Mouse (Mus musculus) G1E (cell line): ENCODE data around the gene Tmem156.

Experiments
- CTCF ChIP-seq: IDR thresholded peaks from 2 replicates; pipeline ENCODE4 v1.5.1; 2012; ENCODE audit warnings: low read depth, low read length, inconsistent platforms, mixed read lengths
- GATA1 ChIP-seq: IDR thresholded peaks from 2 replicates; pipeline ENCODE4 v1.6.1; 2012; ENCODE audit warnings: borderline replicate concordance, low read length, inconsistent platforms, mixed read lengths
- GATA2 ChIP-seq: IDR thresholded peaks from 2 replicates; pipeline ENCODE4 v1.6.1; 2012; ENCODE audit warnings: low read depth, low read length, inconsistent platforms, borderline replicate concordance
- TAL1 ChIP-seq: conservative IDR thresholded peaks from 2 replicates; pipeline ENCODE4 v1.6.1; 2012; ENCODE audit warnings: low read depth, low read length, inconsistent platforms, mixed read lengths

DNA sequence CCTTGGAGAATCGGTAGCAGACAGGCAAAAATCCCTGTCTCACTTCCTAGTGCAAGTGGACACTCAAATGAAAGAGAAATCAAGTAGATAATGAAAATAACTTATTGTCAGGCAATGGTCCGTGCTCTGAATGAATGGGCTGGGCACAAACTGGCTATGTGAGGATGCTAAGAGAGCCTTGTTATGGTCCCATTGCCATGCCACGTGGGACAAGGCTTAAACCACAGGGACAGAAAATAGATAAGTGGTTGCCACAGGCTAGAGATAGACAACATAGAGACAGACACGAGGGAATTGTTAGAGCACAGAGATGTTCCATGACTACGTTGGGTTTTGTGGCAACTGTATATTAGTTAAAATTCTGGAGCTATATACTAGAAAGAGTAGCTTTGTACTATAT is 9.3 kb upstream of the Tmem156 start:
- TF ChIP-seq GATA1 (no peak), TAL1 (no peak), CTCF (no peak), GATA2 (no peak)
